Mouse (Mus musculus) small intestine, adult 2 months (tissue): Measurements from ENCODE around the gene Acadvl.

Source experiments
- CTCF ChIP-seq: fragments of 200-500 bp; IDR thresholded peaks from 2 replicates; pipeline ENCODE4 v1.5.1; 2012; ENCODE audit warnings: low read depth, mild to moderate bottlenecking, control low read depth, inconsistent platforms, low read length, moderate library complexity, mixed read lengths; ENCODE audit not compliant: insufficient replicate concordance, insufficient read length; ENCODE audit errors: extremely low read depth
- POLR2A ChIP-seq: fragments of 200-500 bp; IDR thresholded peaks from 2 replicates; pipeline ENCODE4 v1.6.1; 2012; ENCODE audit warnings: low read depth, mild to moderate bottlenecking, control low read depth, inconsistent platforms, low read length, moderate library complexity

DNA sequence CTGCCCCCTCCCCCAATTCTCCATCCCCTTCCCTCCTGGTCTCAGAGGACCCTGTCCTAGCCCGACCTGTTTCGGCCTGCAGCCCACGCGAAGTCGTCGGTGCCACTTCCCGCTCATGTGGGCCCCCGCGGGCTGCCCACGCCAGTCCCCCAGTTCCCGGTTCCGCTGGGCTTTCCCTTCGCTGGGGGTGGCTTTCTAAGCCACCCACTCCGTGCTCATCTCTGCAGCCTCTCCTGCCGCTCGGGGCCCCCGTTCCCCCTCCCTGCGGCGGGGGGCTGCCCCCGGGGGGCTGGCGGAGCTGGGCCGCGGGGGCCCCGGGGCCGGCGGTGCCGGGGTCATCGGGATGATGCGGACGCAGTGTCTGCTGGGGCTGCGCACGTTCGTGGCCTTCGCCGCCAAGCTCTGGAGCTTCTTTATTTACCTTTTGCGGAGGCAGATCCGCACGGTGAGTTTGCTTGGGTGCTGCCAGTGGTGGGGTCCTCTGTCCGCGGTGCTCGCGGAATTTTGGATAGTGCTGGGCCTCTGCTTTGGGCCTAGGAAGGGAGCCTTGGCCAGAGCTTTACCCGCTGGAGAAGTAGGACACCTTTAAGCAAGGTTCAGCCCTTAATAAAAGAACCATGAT lies 34.0 kb downstream of the Acadvl start, which contains the start of gene Ctdnep1:
- TF ChIP-seq CTCF (no peak), POLR2A (no peak)
